Comparison of ENCODE assay signal across 28 mouse cellular contexts in the genomic region with DNA sequence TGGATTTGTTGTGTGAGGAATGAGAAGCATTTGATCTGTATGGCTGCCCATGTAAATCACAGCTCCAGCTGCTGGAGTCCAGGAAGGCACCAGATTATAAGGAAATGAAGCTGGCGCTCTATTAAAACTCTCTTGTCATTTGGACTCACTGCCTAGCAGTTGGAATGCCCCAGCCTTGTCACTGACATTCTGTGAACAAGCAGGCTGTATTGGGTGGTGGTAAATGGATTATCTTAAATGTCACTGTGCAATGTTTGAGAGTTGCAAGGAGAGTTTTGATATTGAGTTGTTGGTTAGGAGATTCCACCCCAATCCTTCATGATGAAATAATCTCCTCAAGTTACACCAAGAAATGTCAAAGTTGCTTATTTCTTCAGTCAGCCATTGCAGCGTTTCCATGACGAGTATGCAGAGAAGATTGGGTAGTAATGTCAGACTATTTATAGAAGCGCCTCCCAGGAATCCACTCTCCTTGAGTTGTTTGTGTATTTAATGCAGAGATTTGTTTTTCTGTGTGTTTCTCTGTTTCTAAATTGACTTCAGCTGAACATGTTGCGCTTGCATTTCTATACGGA.
DNase-seq lines count a peak whose midpoint lies in the region; ATAC-seq and TF ChIP-seq lines count a peak whose summit lies in the region.
"Had no signal": no experiment of that assay in that cellular context is flagged by ENCODE, and none has a peak within 500 bp of the region (broad histone marks: within the 10 kb centered on the region; RNA-seq: fewer than 3 reads in every experiment).

No protein-coding gene starts in this region.

- H3K27ac ChIP-seq in embryonic facial prominence, embryonic 14.5 days (replicated peaks; ENCODE audit: low read depth, low read length): no peak overlapping the region; the same call in 1 of the 2 replicates
- no peak overlapping the region for H3K27ac ChIP-seq in embryonic facial prominence, embryonic 10.5 days (replicated peaks)
- peak overlapping the region; percentile 60 for H3K27ac ChIP-seq in heart, embryonic 13.5 days (replicated peaks)
- H3K27ac ChIP-seq in heart, embryonic 11.5 days (ENCODE audit: low read depth, low read length): no peak overlapping the region
- 0 out of 2 replicates have a peak overlapping the region, but pooled peaks have one; percentile 10 for H3K27ac ChIP-seq in kidney, postnatal 0 days
- H3K27ac ChIP-seq: embryonic facial prominence, embryonic 15.5 days; forebrain, embryonic 12.5 days; kidney, embryonic 15.5 days; limb, embryonic 13.5 days; macrophage; midbrain, embryonic 13.5 days; neural tube, embryonic 13.5 days had no signal

- WGBS in embryonic facial prominence, embryonic 14.5 days: 64% methylated on average over 6 of the region's 6 CpGs
- WGBS in embryonic facial prominence, embryonic 10.5 days: 77% methylated on average over 6 of the region's 6 CpGs
- WGBS in heart, embryonic 13.5 days: 50% methylated on average over 6 of the region's 6 CpGs
- 50% methylated on average over 6 of the region's 6 CpGs for WGBS in heart, embryonic 11.5 days (ENCODE audit: insufficient replicate concordance)
- WGBS in kidney, postnatal 0 days: 68% methylated on average over 6 of the region's 6 CpGs

- no peak overlapping the region for H3K9ac ChIP-seq in embryonic facial prominence, embryonic 14.5 days (ENCODE audit: low read depth, low read length)
- no peak overlapping the region for H3K9ac ChIP-seq in heart, embryonic 13.5 days
- H3K9ac ChIP-seq in heart, embryonic 11.5 days (ENCODE audit: low read depth, low read length): no peak overlapping the region
- no peak overlapping the region for H3K9ac ChIP-seq in kidney, postnatal 0 days (ENCODE audit: low read depth, low read length)
- H3K9ac ChIP-seq: embryonic facial prominence, embryonic 15.5 days; forebrain, embryonic 12.5 days; forebrain, postnatal 0 days; kidney, embryonic 15.5 days; limb, embryonic 13.5 days; midbrain, embryonic 13.5 days; neural tube, embryonic 13.5 days had no signal

- peaks cover 19% of the 10 kb centered on the region; the same call in 1 of the 2 replicates for H3K4me1 ChIP-seq in embryonic facial prominence, embryonic 14.5 days (ENCODE audit: control insufficient read depth, insufficient read depth, low read length)
- H3K4me1 ChIP-seq in embryonic facial prominence, embryonic 10.5 days: peaks cover 23% of the 10 kb centered on the region
- peaks cover 64% of the 10 kb centered on the region for H3K4me1 ChIP-seq in heart, embryonic 13.5 days
- H3K4me1 ChIP-seq in heart, embryonic 11.5 days (ENCODE audit: control insufficient read depth, insufficient read depth, low read length): peaks cover 24% of the 10 kb centered on the region
- no peaks in the 10 kb centered on the region; the same call in 1 of the 2 replicates for H3K4me1 ChIP-seq in kidney, postnatal 0 days (replicated peaks; ENCODE audit: insufficient read depth, low read length)

- H3K4me2 ChIP-seq in embryonic facial prominence, embryonic 14.5 days (ENCODE audit: low read depth, low read length): no peak overlapping the region
- H3K4me2 ChIP-seq in heart, embryonic 13.5 days: no peak overlapping the region
- no peak overlapping the region for H3K4me2 ChIP-seq in heart, embryonic 11.5 days
- H3K4me2 ChIP-seq in kidney, postnatal 0 days (ENCODE audit: low read length): no peak overlapping the region
- H3K4me2 ChIP-seq: embryonic facial prominence, embryonic 15.5 days; forebrain, embryonic 12.5 days; kidney, embryonic 15.5 days; limb, embryonic 13.5 days; liver, embryonic 11.5 days; midbrain, embryonic 13.5 days; neural tube, embryonic 13.5 days had no signal

- no peak overlapping the region for H3K4me3 ChIP-seq in embryonic facial prominence, embryonic 14.5 days (ENCODE audit: low read depth, low read length)
- no peak overlapping the region for H3K4me3 ChIP-seq in embryonic facial prominence, embryonic 10.5 days
- no peak overlapping the region for H3K4me3 ChIP-seq in heart, embryonic 13.5 days
- H3K4me3 ChIP-seq in heart, embryonic 11.5 days (ENCODE audit: low read depth, low read length): no peak overlapping the region
- no peak overlapping the region for H3K4me3 ChIP-seq in kidney, postnatal 0 days (replicated peaks; ENCODE audit: low read depth, low read length)
- H3K4me3 ChIP-seq: embryonic facial prominence, embryonic 15.5 days; forebrain, embryonic 12.5 days; kidney, embryonic 15.5 days; limb, embryonic 13.5 days; midbrain, embryonic 13.5 days; neural tube, embryonic 13.5 days had no signal

- no peaks in the 10 kb centered on the region for H3K9me3 ChIP-seq in embryonic facial prominence, embryonic 14.5 days (ENCODE audit: control insufficient read depth, low read length)
- no peaks in the 10 kb centered on the region for H3K9me3 ChIP-seq in embryonic facial prominence, embryonic 10.5 days
- H3K9me3 ChIP-seq in heart, embryonic 13.5 days: no peaks in the 10 kb centered on the region
- no peaks in the 10 kb centered on the region for H3K9me3 ChIP-seq in heart, embryonic 11.5 days (replicated peaks; ENCODE audit: control insufficient read depth, low read length)
- no peaks in the 10 kb centered on the region for H3K9me3 ChIP-seq in kidney, postnatal 0 days (replicated peaks; ENCODE audit: low read length)
- H3K9me3 ChIP-seq: embryonic facial prominence, embryonic 15.5 days; forebrain, embryonic 12.5 days; G1E; kidney, embryonic 15.5 days; limb, embryonic 13.5 days; midbrain, embryonic 13.5 days; neural tube, embryonic 13.5 days had no signal

- no peaks in the 10 kb centered on the region for H3K27me3 ChIP-seq in embryonic facial prominence, embryonic 14.5 days (replicated peaks; ENCODE audit: control insufficient read depth, insufficient read depth, low read length)
- H3K27me3 ChIP-seq in embryonic facial prominence, embryonic 10.5 days (replicated peaks; ENCODE audit: low read depth, poor library complexity, severe bottlenecking): no peaks in the 10 kb centered on the region
- no peaks in the 10 kb centered on the region for H3K27me3 ChIP-seq in heart, embryonic 13.5 days (replicated peaks)
- no peaks in the 10 kb centered on the region for H3K27me3 ChIP-seq in heart, embryonic 11.5 days (ENCODE audit: control insufficient read depth, insufficient read depth, low read length)
- H3K27me3 ChIP-seq in kidney, postnatal 0 days (ENCODE audit: insufficient read depth, low read length): no peaks in the 10 kb centered on the region
- H3K27me3 ChIP-seq: forebrain, embryonic 12.5 days; kidney, embryonic 15.5 days; limb, embryonic 13.5 days; midbrain, embryonic 13.5 days; Patski had no signal

- H3K36me3 ChIP-seq in embryonic facial prominence, embryonic 14.5 days (ENCODE audit: control insufficient read depth, insufficient read depth, low read length): no peaks in the 10 kb centered on the region
- no peaks in the 10 kb centered on the region; the same call in 1 of the 2 replicates for H3K36me3 ChIP-seq in embryonic facial prominence, embryonic 10.5 days (replicated peaks)
- no peaks in the 10 kb centered on the region for H3K36me3 ChIP-seq in heart, embryonic 13.5 days
- H3K36me3 ChIP-seq in heart, embryonic 11.5 days (ENCODE audit: control insufficient read depth, insufficient read depth, low read length): no peaks in the 10 kb centered on the region
- H3K36me3 ChIP-seq in kidney, postnatal 0 days (ENCODE audit: insufficient read depth, low read length): no peaks in the 10 kb centered on the region
- H3K36me3 ChIP-seq: embryonic facial prominence, embryonic 15.5 days; forebrain, embryonic 12.5 days; kidney, embryonic 15.5 days; midbrain, embryonic 13.5 days; neural tube, embryonic 13.5 days had no signal

- TF ChIP-seq CTCF in kidney, postnatal 0 days (IDR thresholded peaks at IDR 0.05; ENCODE audit: low read depth): no peak

- peak; percentile 68 for DNase-seq in embryonic facial prominence, embryonic 14.5 days (ENCODE audit: low spot score)
- DNase-seq in embryonic facial prominence, embryonic 10.5 days (ENCODE audit: low spot score): no peak
- DNase-seq in kidney, postnatal 0 days (ENCODE audit: low spot score): no peak
- no peak for DNase-seq in kidney, postnatal 14 days
- peak; percentile 61 for DNase-seq in NIH3T3 (ENCODE audit: low read depth)
- DNase-seq in right cerebral cortex, postnatal 25 days: no peak
- DNase-seq: adrenal gland, postnatal 14 days; cerebellum, adult 11-12 months; cerebellum, adult 9-11 months; forebrain, postnatal 0 days; gastrocnemius, postnatal 10 days; kidney, adult 18-20 months; kidney, postnatal 4 days; thymus, adult 2 months; thymus, postnatal 36 days had no signal

- no peak for ATAC-seq in embryonic facial prominence, embryonic 14.5 days (ENCODE audit: low read depth)
- ATAC-seq in heart, embryonic 13.5 days (ENCODE audit: extremely low read depth, insufficient number of reproducible peaks, low FRiP score, low TSS enrichment): no peak
- ATAC-seq in heart, embryonic 11.5 days (replicated peaks; ENCODE audit: insufficient number of reproducible peaks, low FRiP score, low TSS enrichment): no peak
- no peak for ATAC-seq in kidney, postnatal 0 days (replicated peaks; ENCODE audit: low FRiP score, low read depth)
- ATAC-seq: forebrain, postnatal 0 days; hindbrain, embryonic 16.5 days; midbrain, embryonic 13.5 days; Patski had no signal

Comparison
In these comparisons a context has a peak if more than half of its experiments do, and no peak if none do; other contexts are left out.
1. DNase-seq: peak in embryonic facial prominence, embryonic 14.5 days (single experiment) and NIH3T3 (single experiment); none in embryonic facial prominence, embryonic 10.5 days (single experiment), kidney, postnatal 0 days (single experiment), kidney, postnatal 14 days (single experiment) and right cerebral cortex, postnatal 25 days (single experiment).
2. H3K27ac ChIP-seq: peak in heart, embryonic 13.5 days (single experiment) and kidney, postnatal 0 days (single experiment); none in embryonic facial prominence, embryonic 14.5 days (single experiment), embryonic facial prominence, embryonic 10.5 days (single experiment) and heart, embryonic 11.5 days (single experiment).